Mouse (Mus musculus) CH12F3 (cell line): ENCODE results near the gene Aox2.
"Not testable (repeated sequence)": the region's sequence is repeated elsewhere in the genome, so short reads cannot be mapped to it uniquely, and the experiment has no call there.

ENCODE experiments used
- in situ Hi-C: fragments of 300-500 bp; cut with MboI; formaldehyde crosslinking; loops from 2 replicates; pipeline ENCODE4 v1.14.3; 2020; ENCODE audit warnings: low sequenced_read_pairs

Aox2 gene

DNA sequence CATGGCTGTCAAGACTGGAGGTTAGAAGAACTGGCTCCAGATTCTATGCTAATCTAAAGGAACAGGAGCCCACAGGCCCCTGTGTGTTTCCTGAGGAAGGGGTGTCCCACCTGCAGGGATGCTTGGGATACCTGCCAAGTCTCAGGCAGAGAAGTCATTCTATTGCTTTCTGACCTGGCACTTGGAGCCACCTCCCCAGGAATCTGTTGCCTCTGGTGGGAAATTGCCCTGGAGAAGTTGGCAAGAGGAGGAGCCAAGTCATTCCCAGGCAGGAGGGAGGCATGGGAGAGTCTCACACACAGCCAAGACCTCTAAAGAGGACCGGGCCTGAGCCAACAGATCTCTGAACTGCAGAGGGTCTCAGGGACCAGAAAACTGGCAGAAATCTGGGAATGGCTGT is 61.8 kb downstream of the Aox2 start:
- in situ Hi-C loops = no loop called here

DNA sequence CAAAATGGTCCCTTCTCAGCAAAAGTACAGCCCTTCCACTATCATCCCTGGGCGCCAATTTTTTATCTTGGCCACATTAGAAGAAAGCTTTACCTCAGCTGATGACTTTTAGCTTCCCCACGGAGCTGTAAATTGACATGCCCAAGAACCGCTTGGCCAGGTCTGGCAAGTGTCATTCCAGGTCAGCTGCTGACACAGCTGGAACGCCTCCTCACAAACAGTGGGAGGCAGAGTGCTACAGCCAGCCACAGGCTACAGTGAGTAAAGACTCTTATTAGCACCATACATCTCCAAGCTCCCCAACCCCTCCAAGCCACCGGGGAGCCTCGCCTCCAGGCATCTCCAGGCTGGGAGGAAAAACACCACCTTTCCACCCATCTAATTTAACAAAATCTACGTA is 63.5 kb downstream of the Aox2 start:
- in situ Hi-C loops = no loop called here

DNA sequence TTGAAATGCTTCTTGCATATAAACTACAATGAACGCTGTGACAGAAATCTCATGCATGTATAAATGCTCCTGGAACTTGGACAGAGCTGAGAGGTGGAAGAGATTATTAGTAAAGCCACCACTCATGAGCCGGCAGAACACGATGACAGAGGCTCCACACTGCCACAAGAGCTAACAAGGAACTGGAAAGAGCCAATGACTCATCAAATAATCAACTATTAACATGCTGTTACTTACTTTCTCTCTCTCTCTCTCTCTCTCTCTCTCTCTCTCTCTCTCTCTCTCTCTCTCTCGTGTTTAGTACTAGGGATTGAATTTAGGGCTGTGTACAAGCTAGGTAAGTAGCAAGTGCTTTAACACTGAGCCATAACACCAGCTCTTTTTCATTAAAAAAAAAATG is 65.7 kb downstream of the Aox2 start:
- in situ Hi-C loops = no loop called here

DNA sequence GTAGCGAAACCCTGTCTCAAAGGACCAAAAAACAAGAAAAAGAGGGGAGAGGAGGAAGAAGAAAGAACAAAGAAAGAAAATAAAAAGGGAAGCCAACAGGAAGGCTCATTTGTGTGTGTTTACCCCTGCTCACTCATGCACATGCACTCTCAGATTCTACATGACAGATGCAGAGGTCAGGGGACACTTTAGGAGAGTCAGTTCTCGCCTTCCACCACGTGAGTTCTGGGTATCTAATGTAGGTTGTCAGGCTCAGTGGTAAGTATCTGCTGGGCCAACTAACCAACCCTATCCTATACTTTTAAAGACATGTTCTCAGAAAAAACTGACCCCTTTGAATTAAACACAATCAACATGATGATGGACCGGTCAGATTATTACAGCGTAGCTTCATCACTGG is 66.4 kb downstream of the Aox2 start:
- in situ Hi-C loops = no loop called here

DNA sequence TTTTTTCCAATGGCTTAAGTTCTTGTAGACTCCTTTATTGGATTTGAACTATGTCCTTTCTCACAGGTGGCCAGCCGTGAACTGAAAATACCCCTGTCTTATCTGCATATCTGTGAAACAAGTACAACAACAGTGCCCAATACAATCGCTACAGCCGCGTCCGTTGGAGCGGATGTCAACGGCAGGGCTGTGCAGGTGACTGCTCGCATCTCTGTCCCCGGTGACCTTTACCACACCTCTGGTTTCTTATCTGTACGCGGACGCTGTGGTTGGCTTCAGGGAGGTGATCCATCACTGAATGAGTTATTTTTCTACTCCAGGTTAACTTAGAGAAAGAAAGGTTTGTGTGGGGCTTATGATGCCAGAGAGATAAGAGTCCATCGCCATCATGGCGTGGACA is 68.0 kb downstream of the Aox2 start:
- in situ Hi-C loops = no loop called here

DNA sequence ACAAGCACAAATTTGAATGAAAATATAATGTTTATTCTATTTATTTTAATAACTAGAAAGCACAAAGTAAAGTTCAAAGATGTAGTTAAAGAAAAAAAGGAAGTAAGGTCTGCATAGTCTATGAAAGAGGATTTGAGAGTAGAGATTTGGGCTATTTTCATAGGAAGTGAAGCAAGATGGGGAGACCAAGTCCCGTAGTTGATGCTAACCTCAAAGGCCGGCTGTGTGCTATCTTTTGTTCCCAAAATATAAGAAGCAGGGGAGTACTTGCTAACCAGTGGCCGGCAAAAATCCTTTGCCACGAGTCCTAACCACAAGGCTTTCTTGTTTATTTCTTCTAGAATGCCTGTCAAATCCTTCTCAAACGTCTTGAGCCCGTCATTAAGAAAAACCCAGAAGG is 70.6 kb downstream of the Aox2 start:
- in situ Hi-C loops = no loop called here

DNA sequence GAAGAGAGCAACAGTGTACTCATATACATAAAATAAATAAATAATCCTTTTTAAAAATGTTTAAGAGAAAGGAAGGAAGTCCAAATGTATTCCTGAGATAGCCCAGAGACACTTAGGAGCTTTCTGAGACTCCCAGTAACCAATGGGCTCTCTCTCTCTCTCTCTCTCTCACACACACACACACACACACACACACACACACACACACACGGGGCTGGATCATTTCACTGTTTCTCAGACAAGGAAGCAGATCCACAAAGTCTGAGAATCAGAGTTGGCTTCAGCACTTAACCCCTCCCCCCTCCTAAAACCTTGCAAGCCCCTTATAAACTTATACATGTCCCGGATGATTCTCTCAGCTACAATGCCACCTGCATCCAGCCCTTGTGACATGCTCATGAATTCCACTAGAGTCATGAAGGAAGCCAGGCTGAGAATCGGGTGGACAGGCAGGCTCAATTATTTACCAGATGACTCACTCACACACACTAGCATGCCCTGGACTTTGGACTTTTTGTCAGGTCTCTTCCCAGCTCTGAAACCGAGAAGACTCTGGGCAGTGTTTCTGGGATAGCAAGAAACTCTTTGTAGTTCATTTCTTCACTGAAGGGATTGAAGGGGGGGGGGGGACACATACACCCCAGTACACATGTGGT is 75.2 kb downstream of the Aox2 start:
- in situ Hi-C loops = no loop called here

DNA sequence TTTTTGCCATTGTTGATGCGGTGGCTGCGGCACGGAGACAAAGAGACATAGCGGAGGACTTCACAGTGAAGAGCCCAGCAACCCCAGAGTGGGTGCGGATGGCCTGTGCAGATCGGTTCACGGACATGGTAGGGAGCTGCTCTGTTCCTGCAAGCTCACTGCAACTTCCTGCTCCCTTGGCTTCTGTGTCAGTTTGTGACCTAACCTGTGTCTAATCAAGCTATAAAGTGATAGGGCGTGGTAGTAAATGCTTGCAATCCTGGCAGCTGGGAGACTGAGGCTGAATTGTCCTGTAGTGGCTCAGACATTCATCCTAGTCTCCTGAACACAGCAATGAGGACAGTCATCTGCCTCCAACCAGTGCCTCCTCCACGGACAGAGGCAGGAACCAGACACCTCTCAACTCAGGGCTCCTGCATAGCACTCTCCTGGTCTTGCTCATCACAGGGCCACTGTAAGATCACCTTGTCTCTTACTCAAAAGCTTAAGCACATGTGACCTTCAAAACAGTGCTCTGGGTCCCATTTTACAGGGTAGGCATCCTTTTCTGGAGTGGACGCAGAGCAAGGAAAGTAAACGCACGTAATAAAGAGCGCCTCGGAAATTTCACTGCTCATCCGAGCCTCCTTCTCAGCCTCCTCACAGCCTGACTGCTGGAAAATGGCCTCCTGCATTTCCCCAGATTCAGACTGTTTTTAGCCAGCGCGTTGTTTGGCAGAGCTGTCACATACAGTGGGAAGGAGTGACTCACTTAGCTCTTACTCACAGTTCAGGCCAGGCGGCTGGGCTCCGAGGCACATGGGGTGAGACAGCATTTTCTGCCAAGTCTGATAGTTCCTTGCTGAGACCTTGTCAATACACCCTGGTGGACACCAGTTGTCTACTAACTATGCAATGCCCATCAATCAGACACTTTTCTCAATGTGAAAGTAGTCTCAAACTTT is 81.1 kb downstream of the Aox2 start:
- in situ Hi-C loops = no loop called here

DNA sequence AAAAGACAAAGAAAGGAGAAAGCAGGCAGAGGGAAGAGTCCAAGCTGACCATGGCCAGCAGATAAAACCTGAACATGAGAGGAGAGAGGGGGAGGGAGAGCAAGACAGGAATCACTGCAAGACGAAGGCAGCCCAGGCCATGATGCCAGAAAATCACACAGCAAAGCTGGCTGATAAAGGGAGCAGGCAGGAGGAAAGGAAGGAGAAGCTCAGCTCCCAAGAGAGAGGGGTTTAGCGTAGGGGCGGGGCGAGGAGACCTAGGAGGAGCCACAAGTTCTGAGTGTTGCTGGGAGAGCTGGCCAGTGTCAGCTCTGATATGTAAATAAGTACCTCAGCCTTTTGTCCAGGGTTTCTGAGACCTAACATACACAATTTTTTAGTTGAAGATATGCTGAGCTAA is 84.2 kb downstream of the Aox2 start:
- in situ Hi-C loops = no loop called here

DNA sequence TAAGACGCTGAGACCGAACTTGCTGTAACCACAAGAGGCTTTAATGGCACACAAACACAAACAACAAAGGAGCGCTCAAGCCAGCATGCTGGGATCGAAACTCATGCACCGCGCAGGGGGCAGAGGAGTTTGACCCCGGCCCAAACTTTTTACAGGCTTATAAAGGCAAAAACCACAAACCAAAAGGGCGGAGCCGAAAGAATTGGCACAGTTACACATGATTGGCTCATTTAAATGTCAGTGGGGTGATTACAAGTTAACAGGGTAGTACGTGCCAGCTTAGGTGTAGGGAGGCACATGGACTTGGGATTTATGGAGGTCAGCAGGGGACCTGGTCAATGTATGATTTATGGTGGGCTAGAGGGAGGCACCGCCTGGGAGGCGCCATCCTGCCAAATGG is 86.4 kb downstream of the Aox2 start:
- in situ Hi-C loops = no loop called here

DNA sequence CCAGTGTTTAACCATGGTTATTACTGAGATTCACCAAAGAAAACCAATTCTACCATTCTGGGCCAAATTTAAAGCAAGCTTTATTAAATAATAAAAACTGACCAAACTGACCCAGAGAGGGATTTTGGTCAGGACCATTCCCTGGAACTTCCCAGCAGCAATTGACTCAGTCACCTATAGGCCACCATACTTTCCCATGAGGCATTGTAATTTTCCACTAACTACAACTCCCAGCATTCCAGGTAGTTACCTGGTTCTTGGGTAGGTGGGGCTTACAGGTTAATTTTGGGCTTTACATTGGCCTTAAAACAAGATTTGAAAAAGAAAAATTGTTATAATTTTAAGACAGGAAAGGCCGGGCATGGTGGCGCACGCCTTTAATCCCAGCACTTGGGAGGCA is 87.7 kb downstream of the Aox2 start:
- in situ Hi-C loops = no loop called here

DNA sequence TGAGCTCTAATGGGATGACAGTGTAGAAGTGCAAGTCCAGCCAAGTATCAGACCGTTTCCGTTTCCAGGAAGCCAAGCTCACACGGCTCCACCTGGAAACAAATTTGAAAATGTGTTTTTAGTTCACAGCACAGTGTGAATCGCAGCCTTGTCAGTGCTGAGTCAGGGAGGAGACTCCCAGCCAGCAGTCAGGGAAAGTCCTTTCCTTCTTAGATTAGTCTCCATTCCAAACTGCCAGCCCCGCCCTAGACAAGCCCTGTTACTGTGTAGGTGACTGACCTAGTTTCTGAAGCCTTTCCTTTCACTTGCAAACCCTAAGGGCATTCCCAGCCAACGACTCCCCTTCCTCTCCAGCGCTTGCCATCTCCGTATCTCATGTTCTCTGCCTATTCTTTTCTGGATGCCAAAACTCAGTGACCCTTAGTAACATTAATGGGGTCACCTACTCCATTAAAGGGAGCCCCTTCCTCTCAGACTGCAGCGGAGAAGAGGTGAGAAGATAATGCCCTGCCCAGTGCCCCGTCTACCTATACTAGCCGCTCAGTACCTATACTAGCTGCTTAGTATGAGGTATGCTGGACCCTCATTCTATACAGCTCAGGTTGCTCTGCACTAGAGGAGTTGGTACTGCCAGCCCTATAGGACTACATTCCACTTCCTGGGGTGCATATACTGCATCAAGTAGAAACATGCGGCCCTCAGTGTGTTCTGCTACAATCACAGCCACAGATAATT is 88.8 kb downstream of the Aox2 start:
- in situ Hi-C loops = no loop called here

DNA sequence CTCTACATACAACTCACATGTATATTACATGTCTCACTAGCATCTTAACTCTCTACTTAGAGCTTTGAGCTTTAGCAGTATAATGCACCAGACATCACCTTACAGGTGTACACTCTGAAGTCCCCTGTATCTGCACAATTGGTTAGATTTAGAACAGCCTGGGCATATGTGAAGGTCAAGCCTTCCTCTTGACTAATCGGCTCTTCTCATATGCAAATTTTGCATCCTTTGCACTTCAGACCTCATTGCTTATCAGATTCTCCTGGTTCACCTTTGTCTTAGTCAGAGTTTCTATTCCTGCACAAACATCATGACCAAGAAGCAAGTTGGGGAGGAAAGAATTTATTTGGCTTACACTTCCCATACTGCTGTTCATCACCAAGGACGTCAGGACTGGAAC is 91.6 kb downstream of the Aox2 start:
- in situ Hi-C loops = no loop called here

DNA sequence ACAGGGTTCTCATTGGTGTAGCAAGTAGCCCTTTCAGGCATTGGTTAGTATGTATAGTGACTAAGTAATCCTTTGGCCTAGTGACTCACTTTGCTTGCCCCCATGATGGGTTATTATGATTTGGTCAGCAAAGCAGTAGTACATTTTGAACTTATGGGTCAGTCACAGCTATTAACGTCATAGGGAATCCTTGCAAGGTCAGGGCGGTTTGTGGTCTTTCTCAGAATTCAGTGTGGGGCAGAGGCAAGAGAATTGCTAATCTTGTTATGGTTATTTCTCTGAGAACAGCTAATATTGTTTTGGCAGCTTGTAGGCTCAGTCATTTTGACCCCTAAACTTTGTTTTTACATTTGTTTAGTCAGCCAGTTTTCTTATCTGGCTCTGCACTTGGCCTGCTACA is 96.1 kb downstream of the Aox2 start:
- in situ Hi-C loops = not testable (repeated sequence)

DNA sequence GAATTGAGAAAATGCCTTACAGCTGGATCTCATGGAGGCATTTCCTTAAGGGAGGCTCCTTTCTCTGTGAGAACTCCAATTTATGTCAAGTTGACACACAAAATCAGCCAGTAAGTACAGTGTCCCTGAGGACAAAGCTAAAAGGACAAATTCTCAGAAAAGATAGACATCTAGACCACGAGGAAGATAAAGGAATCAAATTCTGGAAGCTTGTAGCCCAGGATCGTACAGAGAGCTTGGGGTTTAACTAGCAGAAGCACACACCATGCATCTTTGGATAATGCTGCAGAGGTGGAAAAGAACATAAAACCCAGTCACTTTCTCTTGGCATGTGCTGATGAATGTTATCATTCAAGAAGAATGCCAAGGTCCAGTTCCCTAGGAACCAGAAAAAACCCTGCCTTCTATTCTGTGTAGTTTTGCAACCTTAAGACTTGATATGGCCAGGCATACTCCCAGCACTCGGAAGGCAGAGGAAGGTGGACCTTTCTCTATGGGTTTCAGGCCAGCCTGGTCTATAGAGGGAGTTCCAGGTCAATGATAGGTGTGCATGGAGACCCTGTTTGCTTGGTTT is 97.5 kb downstream of the Aox2 start:
- in situ Hi-C loops = no loop called here

DNA sequence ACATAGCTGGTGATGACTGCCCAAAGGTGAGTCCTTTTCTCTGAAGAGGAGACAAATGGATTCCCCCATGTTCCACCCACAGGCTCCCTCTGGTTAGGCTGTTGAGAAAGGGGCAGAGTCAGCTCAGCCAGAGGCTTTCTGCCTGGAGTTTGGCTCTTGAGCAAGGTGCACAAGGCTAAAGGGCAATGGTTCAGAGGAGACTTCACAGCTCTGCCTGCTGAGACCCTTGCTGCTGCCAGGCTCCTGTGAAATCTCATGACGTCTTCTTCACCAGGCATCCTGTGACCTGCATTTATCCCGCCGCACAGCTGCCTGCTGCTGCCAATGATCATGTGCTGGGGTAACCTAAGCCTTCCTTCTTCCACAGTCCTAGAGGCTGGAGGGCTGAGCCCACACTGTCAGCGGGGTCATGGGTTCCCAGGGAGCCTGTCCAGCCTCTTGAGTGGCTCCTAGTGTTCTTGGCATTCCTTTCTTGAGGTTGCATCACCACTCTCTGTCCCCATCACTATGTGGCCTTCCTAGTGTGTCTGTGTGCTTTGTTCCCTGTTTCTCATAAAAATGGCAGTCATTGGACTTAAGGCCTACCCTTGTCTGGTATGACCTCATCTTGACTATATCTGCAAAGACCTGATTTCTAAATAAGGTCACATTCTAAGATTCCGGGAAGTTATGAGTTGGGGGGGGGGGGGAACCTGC is 104.6 kb downstream of the Aox2 start:
- in situ Hi-C loops = no loop called here

DNA sequence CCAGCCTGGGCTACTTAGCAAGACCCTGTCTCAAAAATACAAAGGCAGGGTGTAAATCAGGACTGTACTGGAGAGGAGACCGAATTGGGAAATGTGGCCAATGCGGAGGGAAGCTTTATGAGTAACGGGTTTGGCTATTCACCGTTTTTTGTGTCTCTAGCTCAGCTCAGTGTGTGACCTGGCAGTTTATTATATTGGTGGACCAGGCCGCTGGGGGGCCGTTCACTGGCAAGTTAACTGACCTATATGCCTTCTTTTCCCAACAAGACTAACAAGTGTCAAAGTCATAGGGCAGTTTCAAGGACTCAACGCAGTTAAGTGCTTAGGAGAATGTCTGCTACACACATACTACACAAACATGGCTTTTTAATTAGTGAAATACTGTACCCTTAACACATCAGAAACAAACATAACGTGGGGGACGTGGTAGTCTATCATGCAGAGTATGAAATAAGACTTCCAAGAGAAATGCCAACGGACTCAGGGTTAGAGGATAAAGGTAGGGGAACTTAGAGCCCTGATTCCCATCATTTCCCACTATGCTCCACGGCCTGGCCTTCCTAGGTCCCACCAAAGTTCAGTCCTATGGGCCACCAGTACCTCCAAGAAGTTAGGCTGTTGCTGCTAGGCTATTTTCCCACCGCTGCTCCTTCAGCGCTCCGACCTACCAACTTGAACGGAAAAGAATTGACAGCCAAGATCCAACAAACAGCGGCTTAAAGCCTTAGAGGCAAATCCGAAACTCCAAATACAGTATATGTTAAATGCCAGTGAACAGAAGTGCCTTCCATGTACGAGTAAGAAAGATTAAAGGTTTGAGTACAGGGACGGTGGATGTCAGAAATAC is 113.5 kb downstream of the Aox2 start:
- in situ Hi-C loops = no loop called here

DNA sequence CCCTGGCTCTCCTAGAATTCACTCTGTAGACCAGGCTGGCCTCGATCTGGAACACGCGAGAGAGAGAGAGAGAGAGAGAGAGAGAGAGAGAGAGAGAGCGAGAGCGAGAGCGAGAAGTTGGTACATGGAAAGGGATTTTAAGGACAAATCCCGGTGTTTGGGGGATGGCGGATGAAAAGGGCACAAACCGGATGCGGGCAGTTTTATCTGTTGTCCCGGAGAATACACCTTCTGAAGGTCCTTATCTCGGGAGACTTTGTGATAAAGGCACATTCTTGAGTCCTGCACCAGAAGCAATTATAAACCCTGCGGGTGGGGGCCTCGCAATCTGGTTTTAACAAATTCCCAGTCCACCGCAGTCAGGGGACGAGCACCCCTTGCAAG is 114.1 kb downstream of the Aox2 start:
- in situ Hi-C loops = no loop called here

DNA sequence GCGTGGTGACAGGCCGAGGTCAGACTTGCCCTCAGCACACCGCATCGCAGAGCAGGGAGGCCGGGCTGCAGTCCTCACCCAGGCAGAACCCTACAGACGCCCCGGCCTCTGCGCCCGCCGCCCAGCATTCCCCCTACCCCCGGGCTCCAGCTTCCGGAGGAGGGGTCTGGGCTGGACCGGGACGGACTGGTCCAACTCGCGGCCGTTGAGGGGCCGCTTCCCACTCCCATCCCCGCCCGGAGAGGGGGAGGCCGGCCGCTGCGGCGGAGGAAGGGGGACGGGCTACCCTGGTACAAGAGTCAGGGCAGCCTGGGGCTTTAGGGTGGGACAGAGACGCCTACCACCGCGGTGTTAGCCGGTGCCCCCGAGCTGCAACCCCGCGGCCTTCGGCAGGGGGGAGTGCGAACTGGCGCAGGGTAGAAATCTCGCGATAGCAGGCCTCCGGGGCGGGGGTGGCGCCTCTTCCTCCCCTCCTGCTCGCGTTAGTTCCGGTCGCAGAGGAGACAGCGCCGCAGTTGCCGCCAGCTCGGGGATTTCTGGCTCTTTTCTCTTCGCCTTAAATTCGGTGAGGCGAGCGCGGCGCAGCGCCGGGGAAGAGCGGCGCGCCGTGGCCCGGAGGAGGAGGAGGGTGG is 114.6 kb downstream of the Aox2 start, which contains the start of gene Bzw1:
Gene Bzw1 (plus strand): TSS at position 247 of the 632 bp plus-strand sequence.
- in situ Hi-C loops = no loop called here
